Mouse (Mus musculus): ENCODE measurements around the gene Dnmbp.

- TF ChIP-seq GATA1 (IDR thresholded peaks at IDR 0.05; ENCODE audit: borderline replicate concordance, low read length) (no peak), FLI1 (IDR thresholded peaks at IDR 0.05; ENCODE audit: low read length) (no peak)
Observed at GRCm38 (mm10) chr19:43904327-43904726, 35.7 kb downstream of the Dnmbp start.

Measured in megakaryocyte, embryonic 14.5 days (primary cell).